Mouse (Mus musculus): ENCODE data around the gene Dagla.

Dagla gene

GRCm38 (mm10) chr19:10307941-10308340 is 3.3 kb upstream of the Dagla start:
- no peak for DNase-seq (ENCODE audit: low read depth, low spot score)

DNA sequence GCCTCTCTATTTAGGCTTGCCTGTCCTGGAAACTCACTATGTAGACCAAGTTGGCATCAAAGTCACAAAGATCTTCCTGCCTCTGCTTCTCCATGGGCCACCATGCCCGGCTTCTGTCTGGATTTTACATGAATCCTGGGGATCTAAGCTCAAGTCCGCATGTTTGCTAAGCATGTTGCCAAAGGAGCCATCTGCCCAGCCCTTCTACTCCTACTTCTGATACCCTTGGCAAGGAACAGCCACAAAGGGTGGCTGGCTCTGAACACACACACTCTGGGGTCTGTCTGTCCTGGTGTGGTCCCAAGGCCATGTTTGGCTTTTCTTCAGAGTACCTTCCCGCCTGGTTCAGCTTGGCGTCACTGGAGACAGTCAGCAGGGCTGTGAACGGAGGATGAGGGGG is 2.7 kb upstream of the Dagla start:
- DNase-seq (ENCODE audit: low read depth, low spot score), result no peak

DNA sequence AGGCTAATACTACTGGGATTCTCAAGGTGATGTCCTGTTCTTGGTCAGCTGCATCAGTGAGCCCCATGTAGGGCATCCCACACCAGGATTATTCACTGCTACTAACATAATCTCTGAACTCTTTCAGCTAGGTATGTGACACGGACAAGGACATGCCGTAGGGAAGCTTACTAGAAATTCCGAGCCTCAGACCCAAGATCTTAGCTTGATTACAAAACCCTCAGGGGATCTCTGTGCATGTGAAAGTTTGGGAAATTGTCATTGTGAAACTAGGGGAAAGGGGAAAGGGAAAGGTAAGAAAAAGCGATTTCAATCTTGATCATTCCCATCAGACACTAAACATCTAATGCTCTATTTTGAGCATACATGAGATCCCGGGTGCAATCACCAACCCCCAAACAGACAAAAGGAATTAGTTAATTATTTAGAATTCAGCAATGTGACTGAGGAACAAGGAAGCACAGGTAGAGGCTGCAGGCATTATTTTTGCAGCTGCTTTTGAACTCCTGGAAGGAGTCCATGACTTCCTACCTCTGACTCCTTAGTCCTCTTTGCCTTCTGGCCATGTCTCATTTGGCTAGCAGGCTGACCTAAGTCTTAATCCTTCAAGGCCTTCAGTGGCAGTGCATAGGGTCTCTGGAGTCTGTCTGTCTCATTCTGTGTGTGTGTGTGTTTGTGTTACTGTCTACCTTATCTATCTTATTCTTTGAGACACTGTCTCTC is 2.0 kb upstream of the Dagla start:
- no peak for DNase-seq (ENCODE audit: low read depth, low spot score)

GRCm38 (mm10) chr19:10305640-10306039 is 963 bp upstream of the Dagla start:
- no peak for DNase-seq (ENCODE audit: low read depth, low spot score)

DNA sequence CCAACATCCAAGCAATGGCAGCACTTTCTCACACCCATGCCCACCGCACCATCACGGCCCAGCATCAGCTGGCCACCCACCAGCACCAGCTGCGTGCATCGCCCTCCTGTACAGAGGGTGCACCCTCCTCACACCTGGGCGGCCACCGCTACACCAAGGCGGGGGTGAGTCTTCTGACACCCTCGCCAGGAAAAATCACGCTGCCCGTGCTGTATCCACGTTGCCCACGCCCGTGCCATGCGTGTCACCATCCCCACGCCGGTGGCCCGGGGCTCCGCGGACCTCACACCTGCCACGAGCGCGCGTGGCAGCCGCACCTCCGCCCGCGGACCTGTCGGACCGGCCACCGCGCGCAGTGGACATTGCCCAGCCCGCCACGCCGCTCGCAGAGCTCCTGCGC is 282 bp downstream of the Dagla start:
- DNase-seq (ENCODE audit: low read depth, low spot score), result no peak

DNA sequence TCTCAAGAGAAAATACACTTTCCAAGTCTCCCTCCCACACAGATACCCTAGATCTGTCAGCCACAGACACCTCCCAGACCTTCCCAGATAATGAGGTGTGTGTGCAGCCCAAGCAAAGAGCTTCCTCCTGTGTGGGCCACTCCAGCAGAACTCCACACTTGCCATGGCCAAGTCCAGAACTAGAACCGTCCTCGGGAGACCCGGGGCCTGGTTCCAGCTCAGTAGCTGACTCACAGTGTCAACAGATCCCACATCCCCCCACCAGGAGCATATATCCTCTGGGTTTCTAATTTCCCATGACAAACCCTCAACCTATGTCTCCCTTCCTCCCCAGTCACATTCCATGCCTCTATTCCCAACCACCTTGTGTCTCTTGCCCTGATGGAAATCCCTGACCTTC is 1.8 kb downstream of the Dagla start:
- DNase-seq (ENCODE audit: low read depth, low spot score), result no peak

DNA sequence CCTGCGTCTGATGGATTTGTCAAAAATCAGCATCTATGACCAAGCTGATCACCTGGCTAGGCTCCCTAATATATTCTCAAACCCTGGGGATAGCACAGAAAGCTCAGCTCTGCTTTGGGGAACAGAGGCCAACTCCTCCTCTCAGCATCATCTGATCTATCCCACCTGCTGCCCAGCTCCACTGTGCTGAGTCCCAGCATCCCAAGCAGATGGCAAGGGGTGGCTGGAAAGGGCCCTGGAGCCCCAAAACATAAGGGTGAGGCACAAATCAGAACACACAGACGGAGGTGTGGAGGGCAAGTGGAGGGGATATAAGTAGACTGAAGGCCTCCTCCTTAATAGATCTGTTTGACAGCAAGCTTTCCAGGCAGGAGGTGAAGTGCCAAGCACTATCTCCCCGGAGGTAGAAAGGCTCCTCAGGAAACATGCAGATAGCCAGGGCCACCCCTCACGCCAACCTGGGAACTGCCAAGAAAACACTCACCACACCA is 2.8 kb downstream of the Dagla start:
- no peak for DNase-seq (ENCODE audit: low read depth, low spot score)

- DNase-seq (ENCODE audit: low read depth, low spot score), result no peak
Observed at GRCm38 (mm10) chr19:10301263-10301662, 3.4 kb downstream of the Dagla start.

DNA sequence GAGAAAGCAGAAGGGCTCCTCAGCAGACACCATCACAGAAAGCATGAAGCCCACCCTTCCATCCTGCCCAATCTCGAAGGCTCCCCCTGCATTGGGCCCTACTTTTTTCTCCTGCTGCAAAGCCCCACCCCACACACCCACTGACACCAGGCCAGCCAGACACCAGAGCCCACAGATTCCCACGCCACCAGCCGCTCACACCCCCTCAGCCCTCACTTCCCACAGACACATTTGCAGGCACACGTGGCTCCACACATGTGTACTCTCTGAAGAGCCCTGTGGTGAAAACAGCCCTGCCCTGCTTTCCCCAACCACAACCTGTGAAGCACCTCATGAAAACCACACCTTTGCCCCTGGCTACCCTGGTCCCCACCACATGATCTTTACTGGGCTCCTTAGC is 3.9 kb downstream of the Dagla start:
- DNase-seq (ENCODE audit: low read depth, low spot score), result no peak

- DNase-seq (ENCODE audit: low read depth, low spot score), result no peak
Observed at GRCm38 (mm10) chr19:10298268-10298667, 6.4 kb downstream of the Dagla start.

DNA sequence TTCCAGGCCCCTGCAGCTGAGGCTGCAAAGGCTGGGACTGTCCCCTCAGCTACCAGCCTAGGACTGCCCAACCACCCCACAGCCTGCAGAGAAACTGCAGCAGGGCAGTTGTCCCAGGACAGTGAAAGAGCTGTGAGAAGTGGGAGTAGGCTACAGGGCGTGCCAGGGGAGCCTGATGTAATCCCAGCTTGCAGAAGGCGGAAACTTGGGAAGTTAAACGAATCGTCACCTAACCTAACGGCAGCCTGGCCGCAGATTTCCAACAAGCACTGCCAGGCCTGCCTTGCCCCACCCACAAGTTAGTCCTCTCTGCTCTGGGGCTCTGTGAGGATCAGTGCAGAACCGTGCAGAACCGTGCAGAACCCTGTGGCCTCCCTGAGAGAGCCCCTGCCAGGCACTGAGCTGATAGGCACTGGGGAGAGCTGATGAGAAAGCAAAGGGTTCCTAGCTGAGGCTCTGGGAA is 7.6 kb downstream of the Dagla start:
- no peak for DNase-seq (ENCODE audit: low read depth, low spot score)

GRCm38 (mm10) chr19:10296306-10296705 is 8.4 kb downstream of the Dagla start:
- peak; percentile 16 for DNase-seq (ENCODE audit: low read depth, low spot score)

DNA sequence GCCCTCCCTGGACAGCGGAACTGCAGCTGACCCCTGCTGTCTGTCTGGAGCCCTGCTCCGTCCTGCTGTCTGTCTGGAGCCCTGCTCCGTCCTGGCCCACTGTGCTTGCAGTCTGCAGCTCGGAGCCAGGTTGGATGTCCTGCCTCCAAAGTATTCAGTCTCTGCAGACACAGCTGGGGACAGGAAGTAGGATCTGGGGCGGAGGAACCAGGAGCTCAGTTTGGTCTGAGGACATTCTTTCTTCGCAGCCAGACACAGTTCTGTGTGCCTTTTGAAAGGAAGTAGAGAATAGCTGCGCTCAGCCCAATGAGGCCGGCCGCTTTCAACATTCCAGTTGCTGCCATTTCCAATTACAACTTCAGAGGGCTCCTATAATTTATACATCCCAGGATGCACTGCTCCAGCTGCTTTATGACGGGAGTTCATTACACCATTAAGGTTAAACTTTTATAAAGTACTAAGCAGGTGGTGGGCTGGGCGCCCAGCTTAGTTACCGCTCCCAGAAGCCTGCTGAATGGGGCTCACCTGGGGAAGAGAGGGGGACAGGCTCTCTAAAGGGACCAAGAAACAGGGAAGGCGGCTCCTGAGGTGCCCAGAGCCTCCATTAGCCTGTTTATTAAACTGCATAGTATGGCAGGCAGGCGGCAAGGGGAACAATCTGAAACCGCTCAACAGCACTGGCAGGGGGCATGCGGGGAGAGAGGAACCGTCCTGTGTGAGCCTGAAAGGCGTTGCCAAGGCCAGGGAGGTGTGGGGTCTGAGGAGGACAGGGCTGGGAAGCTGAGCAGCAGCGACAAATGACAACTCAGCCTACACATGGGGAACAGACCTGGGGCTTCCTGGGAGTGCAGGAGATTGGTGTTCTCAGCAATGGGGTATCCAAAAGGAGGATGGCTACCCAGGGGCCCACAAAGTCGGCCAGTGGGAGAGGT is 9.8 kb downstream of the Dagla start:
- peak; percentile 65 for DNase-seq (ENCODE audit: low read depth, low spot score)

- DNase-seq (ENCODE audit: low read depth, low spot score), result no peak
Observed at GRCm38 (mm10) chr19:10293987-10294386, 10.7 kb downstream of the Dagla start.

DNA sequence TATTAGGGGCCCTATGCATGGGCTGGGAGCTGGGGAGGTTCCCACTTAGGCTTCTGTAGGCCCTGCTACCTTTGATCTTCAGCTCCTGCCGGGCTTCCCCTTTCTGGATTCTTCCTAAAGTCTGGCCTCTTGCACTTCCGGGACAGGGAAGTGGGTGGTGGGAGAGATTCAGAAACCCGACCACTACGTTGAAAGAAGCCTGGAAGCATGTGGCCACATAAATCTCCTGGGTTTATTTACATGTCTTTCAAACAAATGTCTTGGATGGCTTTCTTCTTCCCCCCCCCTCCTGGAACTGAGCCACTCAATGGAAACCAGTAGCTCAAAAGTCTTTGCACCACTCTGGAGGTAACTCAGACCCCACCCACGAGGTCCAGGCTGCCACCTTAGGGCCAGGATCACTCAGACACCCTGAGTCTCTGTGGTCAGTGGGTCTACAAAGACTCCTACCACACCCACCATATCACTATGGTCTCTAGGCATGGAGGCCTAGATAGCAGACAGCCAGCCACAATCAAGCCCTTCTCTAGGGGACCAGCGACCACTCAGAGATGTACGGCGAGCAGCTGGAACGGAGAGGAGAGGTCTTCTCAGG is 12.7 kb downstream of the Dagla start:
- DNase-seq (ENCODE audit: low read depth, low spot score), result no peak

GRCm38 (mm10) chr19:10290153-10290945 is 14.3 kb downstream of the Dagla start:
- no peak for DNase-seq (ENCODE audit: low read depth, low spot score)

DNA sequence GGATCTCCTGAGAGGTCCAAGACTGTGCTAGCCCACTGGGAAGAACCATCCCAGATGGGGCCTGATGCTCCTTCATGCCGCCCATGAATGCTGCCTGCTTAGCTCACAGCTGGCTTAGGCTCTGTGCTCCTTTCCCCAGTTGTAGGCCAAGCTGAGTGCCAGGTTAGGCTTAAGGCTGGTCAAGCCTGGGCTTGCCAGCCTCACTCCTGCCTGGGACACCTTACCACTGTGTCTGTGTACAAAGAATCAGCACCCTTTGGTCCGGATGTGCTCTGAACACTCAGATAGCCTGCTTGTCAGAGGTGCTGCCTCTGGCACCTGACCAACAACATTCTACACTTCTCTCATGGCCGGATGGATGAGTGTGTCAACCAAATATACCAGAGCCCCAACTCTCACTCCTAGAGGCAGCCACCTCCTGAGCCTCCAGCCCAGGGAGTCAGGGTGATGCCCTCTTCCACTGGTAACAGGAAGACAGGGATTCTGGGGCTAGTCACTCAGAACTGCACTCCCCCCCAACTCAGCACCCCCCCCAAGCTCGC is 15.0 kb downstream of the Dagla start:
- DNase-seq (ENCODE audit: low read depth, low spot score), result no peak

GRCm38 (mm10) chr19:10288125-10289040 is 16.3 kb downstream of the Dagla start:
- no peak for DNase-seq (ENCODE audit: low read depth, low spot score)

DNA sequence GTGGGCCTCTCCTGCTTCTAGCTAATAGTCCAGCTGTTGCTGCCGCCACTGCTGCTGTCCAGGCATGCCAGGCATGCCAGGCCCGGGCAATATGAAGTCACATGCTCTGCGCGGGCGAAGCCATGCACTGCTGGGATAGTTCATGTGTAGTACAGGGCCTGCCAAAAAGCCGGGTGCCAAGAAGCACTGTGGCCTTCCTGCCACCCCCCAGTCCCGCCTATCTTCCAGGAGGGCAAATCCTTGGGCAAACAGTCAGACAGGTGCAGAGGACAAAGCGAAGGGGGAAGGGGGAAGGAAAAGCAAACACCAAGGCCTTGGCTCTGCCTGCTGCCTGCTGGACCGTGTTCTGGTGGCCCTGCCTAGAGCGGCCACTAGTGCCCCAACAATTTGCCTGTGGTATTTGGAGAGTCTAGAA is 18.2 kb downstream of the Dagla start:
- DNase-seq (ENCODE audit: low read depth, low spot score), result no peak

All from forelimb bud, embryonic 11.5 days (tissue).